Mouse (Mus musculus): ENCODE measurements around the gene Tssk3.
A peak's percentile ranks its signal among the peaks of the same experiment; 100 is the strongest.
"Not testable (repeated sequence)": the region's sequence is repeated elsewhere in the genome, so short reads cannot be mapped to it uniquely, and the experiment has no call there.

Tssk3 gene

GRCm38 (mm10) chr4:129490972-129491880 lies at the start of gene Tssk3, which contains the start of gene Fam229a:
Gene Tssk3 (minus strand): TSS chr4:129491022.
Gene Fam229a (plus strand): TSS chr4:129491190.
- peak; percentile 59 for DNase-seq (ENCODE audit: low read depth, low spot score)

DNA sequence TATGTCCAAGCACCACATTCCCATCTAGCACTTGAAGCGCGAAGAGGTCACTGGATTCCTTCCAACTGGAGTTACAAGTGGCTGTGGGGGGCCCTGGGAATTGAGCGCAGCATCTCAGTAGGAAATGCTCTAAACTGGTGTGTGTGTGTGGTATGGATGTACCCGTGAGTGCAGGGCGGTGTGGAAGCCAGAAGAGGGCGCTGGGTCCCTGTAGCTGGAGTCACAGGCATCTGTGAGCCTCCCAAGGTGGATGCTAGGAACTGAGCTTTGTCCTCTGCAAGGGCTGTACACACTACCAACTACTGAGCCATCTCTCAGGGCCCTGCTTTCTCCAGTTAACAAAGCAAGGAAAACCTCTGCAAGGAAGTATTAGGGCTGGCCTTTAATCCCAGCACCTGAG lies 49.2 kb upstream of the Tssk3 start:
- DNase-seq (ENCODE audit: low read depth, low spot score): peak; percentile 89

- not testable (repeated sequence) for DNase-seq (ENCODE audit: low read depth, low spot score)
Observed at GRCm38 (mm10) chr4:129528901-129529300, 38.1 kb upstream of the Tssk3 start.

GRCm38 (mm10) chr4:129525889-129526288 lies 35.1 kb upstream of the Tssk3 start:
- no peak for DNase-seq (ENCODE audit: low read depth, low spot score)

- no peak for DNase-seq (ENCODE audit: low read depth, low spot score)
Observed at GRCm38 (mm10) chr4:129525338-129525737, 34.5 kb upstream of the Tssk3 start.

DNA sequence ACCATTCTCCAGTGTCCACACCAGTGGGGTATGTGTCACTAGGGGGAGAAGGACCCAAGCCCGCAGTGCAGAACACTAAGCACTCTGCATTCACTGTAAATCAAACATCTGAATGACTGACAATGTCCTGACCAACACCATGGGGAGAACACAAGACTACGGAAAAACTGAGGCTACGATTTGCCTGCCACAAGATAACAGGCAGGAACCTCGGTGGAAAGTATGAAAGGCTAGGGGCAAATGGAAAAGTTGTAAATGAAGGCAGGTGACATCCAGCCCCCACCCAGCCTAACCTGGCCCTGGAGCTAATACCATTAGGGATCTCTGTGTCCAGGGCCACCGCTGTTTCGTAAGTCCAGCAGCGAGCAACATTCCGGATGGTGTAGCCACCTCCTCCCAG lies 27.7 kb upstream of the Tssk3 start:
- no peak for DNase-seq (ENCODE audit: low read depth, low spot score)

DNA sequence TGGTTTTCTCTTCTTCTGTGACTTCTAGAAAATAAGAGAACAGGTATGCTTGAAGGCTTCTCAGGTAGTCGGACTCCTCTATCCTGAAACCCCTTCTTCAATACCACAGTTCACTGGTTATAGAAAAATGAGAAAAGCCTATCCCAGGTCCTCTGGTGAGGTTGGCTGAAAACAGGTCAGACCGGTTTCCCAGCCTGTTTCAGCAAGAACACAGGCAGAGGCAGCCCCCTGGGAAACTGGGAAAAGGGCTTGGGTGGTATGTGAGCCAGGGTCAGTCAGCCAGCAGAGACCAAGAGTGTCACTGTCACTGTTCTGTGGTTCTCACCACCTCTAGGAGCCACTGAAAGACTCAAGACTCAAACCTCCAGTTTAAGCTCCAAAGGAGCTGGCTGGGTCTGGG lies 26.1 kb upstream of the Tssk3 start:
- no peak for DNase-seq (ENCODE audit: low read depth, low spot score)

DNA sequence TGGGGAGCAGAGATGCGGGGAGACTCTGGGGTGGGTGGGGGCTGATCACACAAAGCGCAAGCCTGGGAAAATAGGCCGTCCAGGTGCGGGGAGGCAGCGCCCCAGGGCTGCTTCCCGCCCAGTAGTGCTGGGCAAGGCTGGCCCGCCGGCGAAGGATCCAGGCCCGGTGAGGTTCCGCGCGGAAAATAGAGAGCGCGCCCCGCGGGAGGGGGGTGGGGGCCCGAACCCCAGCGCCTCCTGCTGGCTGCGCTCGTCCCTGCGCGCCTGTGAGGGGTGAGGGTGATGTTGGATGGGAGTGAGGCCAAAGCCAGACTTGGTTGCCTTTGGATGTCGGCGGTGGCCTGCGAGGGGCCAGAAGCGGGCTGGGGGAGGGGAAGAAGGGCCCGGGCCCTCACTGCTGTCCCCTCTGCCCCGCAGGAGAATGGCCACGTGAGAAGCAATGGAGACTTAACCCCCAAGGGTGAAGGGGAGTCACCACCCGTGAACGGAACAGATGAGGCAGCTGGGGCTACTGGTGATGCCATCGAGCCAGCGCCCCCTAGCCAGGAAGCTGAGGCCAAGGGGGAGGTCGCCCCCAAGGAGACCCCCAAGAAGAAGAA lies 23.6 kb upstream of the Tssk3 start:
- DNase-seq (ENCODE audit: low read depth, low spot score): peak; percentile 84

DNA sequence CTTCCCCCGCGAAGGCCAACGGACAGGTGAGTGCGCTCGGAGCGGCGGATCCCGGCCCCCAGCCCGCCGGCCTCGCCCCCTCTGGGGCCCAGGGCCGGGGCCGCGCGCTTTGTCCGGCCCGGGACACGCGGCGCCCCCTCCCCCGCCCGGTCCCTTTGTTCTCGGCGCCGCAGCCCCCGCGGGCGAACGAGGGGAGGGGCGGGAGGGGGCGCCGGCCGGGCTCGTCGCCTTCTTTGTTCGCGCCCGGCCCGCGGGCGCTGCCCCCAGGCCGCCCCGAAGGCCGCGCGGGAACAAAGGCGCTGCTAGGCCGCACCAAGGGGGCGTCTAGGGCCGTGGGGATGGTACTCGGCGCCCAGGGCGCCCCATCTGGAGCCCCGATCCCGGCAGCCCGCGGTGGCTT lies 23.1 kb upstream of the Tssk3 start:
- no peak for DNase-seq (ENCODE audit: low read depth, low spot score)

- DNase-seq (ENCODE audit: low read depth, low spot score): peak; percentile 92
Observed at GRCm38 (mm10) chr4:129513086-129513767, 22.4 kb upstream of the Tssk3 start, which contains the start of gene Marcksl1. Gene Marcksl1 (plus strand): TSS chr4:129513581.

DNA sequence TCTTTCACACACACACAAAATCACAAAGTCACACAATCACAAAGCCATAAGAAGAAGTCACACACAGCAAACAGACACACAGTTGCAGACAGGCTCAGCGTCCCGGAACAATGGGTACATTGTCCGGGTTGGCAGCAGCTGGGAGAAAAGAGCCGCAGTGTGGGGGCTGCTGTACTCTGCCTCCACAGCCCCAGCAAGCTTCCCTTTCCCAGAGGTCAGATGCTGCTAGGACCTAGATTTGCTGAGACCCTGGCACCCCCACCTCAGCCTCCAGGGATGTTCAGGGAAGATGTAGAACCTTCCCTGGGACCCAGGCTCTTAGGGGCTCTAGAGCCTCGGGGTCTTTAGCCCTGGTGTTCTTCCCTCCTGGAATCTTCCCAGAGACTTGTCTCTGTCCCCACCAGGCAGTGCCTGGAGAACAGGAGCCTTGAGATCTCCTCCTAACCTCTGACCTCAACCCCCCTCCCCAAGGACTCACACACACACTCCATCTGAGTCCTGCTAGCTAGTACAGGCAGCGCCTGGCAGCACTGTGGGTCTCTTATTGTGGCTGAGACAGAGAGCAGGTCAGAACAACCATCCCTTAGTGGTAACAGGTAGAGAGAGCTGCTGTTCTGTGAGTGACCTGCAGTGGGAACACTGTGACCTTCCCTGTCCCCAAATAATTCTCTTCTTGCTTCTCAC lies 20.7 kb upstream of the Tssk3 start:
- DNase-seq (ENCODE audit: low read depth, low spot score): no peak

DNA sequence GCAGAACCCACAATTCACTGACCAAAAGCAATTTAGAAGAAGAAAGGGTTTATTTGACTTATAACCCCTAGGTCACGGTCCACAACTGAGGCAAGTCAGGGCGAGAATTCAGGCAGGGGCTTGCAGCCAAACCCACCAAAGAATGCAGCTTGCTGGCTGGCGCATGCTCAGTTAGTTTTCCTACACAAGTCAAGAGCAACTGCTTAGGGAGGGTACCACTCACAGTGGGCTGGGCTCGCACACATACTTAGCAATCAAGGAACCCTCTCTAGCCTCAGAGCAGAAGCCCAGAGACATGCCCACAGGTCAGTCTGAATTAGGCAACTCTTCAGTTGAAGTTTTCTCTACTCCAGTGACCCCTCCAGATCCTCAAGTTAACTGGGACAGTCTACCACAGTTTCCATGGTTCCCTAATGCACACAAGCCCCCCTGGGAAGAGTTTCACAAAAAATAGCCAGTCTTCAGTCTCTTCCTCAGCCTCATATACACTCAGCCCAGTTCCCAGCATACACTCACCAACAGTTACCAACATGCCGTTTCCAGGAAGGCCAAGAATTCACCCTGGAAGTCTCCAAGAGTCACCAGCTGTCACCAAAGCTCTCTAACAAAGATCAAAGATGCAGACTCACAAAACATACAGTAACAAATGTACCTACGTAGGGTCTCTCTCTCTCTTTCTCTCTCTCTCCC lies 20.0 kb upstream of the Tssk3 start:
- peak; percentile 84 for DNase-seq (ENCODE audit: low read depth, low spot score)

DNA sequence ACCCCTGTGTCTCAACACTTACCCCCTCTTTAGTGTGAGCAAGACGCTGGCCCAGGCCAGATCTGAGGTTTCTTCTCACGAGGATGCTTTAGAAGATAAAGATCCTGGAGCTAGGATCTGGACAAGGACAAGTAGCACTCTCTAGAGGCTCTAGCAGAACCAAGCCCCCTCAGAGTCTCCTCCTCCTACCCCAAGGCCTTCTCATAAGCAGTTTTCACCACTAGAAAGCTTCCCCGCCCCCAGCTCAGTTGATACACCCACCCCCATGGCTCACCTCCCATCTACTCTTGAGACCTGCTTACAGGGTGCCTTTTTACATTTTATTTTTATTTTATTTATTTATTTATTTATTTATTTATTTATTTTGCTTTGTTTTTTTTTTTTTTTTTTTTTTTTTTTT lies 18.8 kb upstream of the Tssk3 start:
- peak; percentile 51 for DNase-seq (ENCODE audit: low read depth, low spot score)

DNA sequence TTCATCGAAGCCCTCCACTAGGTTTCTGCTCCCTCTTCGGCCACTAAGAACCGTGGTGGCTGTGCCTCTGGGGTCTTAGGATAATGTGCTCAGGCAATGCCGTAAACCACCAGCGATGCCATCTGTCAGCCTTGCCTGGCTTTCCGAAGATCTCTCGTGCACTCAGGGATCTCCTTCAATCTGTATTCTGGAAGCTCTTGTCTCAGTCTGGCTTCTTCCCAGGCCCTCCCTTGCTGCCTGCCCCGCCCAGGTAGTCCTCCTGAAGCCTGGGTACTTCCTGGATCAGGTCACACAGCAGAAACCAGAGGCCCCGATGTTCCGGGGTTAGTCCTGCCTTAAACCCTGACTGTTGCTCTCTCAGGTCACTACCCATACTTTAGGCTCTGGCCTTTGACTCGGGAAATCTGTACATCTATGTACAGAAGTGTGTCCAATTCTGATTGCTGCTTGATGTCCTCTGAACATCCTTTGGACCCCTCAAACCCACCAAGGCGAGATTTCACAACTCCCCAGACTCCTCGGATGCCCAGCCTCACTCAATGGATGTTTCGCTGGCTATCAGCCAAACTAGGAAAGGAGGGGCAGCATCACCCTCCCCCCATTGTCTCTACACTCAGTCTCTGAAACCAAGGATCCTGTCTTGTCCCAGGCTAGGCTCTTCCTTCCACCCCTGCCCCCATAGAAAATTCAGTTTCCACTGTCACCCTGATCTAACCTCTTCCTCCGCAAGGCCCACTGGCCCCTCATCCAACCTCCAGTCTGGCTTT lies 18.2 kb upstream of the Tssk3 start:
- DNase-seq (ENCODE audit: low read depth, low spot score): no peak

DNA sequence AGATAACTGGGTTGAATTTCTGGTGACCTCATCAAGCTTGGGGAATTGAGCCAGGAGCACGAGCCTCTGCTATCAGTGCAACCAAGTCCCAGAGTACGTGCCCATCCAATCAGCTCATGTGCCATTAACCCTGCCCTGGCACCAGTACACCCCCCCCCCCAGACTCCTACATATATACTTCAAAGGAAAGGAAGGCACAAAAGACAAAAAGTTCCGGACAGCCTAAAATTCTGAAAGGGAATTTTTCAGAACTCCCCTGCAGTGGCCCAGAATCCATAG lies 17.4 kb upstream of the Tssk3 start:
- DNase-seq (ENCODE audit: low read depth, low spot score): no peak

DNA sequence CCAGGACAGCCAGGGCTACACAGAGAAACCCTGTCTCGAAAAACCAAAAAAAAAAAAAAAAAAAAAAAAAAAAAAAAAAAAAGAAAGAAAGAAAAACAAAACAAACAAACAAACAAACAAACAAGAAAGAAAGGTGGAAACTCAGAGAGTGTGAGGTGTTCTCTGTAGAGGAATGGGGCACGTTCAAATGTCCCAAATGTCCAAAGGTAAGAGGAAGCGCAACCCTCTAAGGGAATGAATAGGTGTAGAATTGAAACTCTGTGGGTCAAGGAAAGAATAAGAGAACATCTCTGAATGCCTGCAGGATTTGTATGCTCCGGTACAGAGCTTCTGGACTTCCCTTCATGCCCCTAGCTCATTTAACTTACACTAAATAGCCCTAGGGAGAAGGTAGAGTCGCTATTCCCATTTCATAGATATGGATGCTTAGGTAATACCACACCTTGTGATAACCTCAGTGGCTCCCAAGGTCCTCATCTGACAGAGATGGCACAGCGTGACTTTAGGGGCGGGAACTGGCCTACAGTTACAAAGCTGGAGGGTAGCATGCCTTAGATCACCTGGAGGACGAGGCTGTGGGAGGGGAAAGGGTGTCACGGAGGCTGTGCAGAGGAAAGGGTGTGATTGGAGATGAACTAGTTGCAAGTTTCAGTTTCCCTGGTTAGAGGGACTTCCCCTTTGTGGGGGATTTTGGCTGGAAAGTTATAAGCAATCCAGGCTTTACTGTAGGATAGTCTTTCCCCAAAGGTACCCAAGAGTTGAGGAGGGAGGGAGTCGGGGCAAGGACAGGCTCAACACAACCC lies 16.8 kb upstream of the Tssk3 start:
- no peak for DNase-seq (ENCODE audit: low read depth, low spot score)

DNA sequence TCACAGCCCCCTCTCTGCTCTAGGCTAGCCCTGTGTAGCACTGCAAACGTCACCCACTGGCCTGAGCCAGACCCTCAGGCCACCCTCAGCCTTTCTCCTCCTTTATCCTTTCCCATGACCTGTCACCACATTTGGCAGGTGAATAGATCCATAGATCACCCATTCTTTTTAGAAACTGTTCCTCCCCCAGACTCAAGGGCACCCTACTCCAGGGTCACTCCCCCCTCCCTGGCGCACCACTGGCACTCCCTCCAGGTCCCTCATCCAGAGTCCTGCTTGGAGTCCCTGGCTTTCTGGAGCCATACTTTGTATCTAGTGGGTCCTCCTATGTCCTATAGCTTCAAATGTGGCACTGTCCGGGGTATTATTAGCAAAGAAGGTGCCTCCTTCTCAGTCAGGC lies 14.7 kb upstream of the Tssk3 start:
- DNase-seq (ENCODE audit: low read depth, low spot score): no peak

DNA sequence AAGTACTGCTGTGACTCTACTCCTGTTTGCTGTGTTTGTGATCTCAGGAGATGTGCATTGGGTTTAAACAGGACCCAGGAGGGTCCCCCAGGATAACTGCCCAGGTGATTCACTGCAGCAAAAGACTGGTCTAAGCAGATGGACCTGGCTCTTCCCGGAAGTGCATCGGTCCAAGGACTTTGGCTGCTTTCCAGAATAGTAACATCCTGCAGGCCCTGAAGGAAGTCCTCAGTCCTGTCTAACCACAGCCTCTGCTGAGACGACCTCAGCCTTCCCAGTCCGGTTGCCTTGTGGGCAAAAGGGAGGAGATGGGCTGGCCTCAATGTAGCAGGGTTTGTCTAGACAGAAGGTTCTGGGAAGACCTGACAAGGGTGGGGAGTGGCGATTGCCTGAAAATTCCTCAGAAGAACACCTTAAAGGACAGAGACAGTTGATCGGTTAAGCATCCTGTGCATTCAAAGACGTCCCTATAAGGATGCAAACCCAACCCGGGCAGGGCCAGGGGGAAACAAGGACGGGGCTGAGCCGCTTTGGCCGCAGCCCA lies 12.2 kb upstream of the Tssk3 start:
- peak; percentile 96 for DNase-seq (ENCODE audit: low read depth, low spot score)

GRCm38 (mm10) chr4:129502327-129502888 lies 11.6 kb upstream of the Tssk3 start:
- DNase-seq (ENCODE audit: low read depth, low spot score): no peak

Data from ZHBTc4 (cell line).